Comparison of ENCODE assay signal across 30 mouse cellular contexts in genomic region chr9:22483866-22484561, GRCm38 (mm10). TPM values are rescaled to one million over a fixed set of nuclear protein-coding genes. Genes with fewer than 3 reads are reported as not detected.
DNase-seq lines count a peak whose midpoint lies in the region; ATAC-seq lines count a peak whose summit lies in the region.
"Had no signal": no experiment of that assay in that cellular context is flagged by ENCODE, and none has a peak within 500 bp of the region (broad histone marks: within the 10 kb centered on the region; RNA-seq: fewer than 3 reads in every experiment).

No protein-coding gene starts in this region.

- peak overlapping the region; percentile 38; the same call in 1 of the 2 replicates for H3K27ac ChIP-seq in stomach, embryonic 16.5 days (ENCODE audit: low read length)
- H3K27ac ChIP-seq: embryonic facial prominence, embryonic 15.5 days; forebrain, embryonic 10.5 days; heart, embryonic 13.5 days; hindbrain, embryonic 15.5 days had no signal

- WGBS in stomach, embryonic 16.5 days, result 92% methylated on average over 8 of the region's 8 CpGs

- no peaks in the 10 kb centered on the region for H3K36me3 ChIP-seq in stomach, embryonic 16.5 days (ENCODE audit: control insufficient read depth, insufficient read depth, low read length)
- H3K36me3 ChIP-seq: embryonic facial prominence, embryonic 15.5 days; forebrain, embryonic 10.5 days; heart, embryonic 13.5 days; hindbrain, embryonic 15.5 days had no signal

- intact Hi-C loops in left cerebral cortex, postnatal 36 days (cut with DNase I), result no loop called here
- intact Hi-C loops in left cerebral cortex, postnatal 10 days (cut with DNase I), result no loop called here

- peak; percentile 28 to 38 for DNase-seq in frontal cortex, postnatal 36 days (ENCODE audit: low spot score in 2 of 2)
- no peak for DNase-seq in frontal cortex, postnatal 10 days (ENCODE audit: low spot score in 2 of 2)
- DNase-seq in left cerebral cortex, postnatal 36 days (ENCODE audit: low spot score in 2 of 2), result peak; percentile 25 to 36
- no peak for DNase-seq in left cerebral cortex, postnatal 10 days (ENCODE audit: extremely low spot score in 1 of 2, low spot score in 2 of 2)
- peak; percentile 48 for DNase-seq in 3T3-L1 (ENCODE audit: low read depth, low spot score)
- DNase-seq in ovary, postnatal 14 days (ENCODE audit: low spot score), result no peak
- DNase-seq: adrenal gland, adult 2 months; adrenal gland, postnatal 25 days; cerebellum, adult 11 months; cerebellum, adult 8-10 months; cerebellum, postnatal 14 days; embryo, embryonic 11 days; gastrocnemius, postnatal 36 days; heart, postnatal 36 days had no signal

- H3K9me3 ChIP-seq in stomach, embryonic 16.5 days (replicated peaks; ENCODE audit: control insufficient read depth, low read length), result no peaks in the 10 kb centered on the region
- H3K9me3 ChIP-seq: embryonic facial prominence, embryonic 15.5 days; forebrain, embryonic 10.5 days; heart, embryonic 13.5 days; hindbrain, embryonic 15.5 days had no signal

- no peak overlapping the region for H3K4me3 ChIP-seq in stomach, embryonic 16.5 days (replicated peaks; ENCODE audit: low read length)
- H3K4me3 ChIP-seq: embryonic facial prominence, embryonic 15.5 days; erythroblast, embryonic 14.5 days; forebrain, embryonic 10.5 days; heart, embryonic 13.5 days; hindbrain, embryonic 15.5 days had no signal

- no peaks in the 10 kb centered on the region for H3K27me3 ChIP-seq in stomach, embryonic 16.5 days (ENCODE audit: control insufficient read depth, insufficient read depth, low read length)
- H3K27me3 ChIP-seq: CH12.LX; embryonic facial prominence, embryonic 15.5 days; heart, embryonic 13.5 days; hindbrain, embryonic 15.5 days had no signal

- H3K4me2 ChIP-seq in stomach, embryonic 16.5 days (ENCODE audit: low read depth, low read length), result no peak overlapping the region
- H3K4me2 ChIP-seq: embryonic facial prominence, embryonic 15.5 days; heart, embryonic 13.5 days; hindbrain, embryonic 15.5 days had no signal

- H3K9ac ChIP-seq in stomach, embryonic 16.5 days (ENCODE audit: low read length), result no peak overlapping the region
- H3K9ac ChIP-seq: embryonic facial prominence, embryonic 15.5 days; heart, embryonic 13.5 days; hindbrain, embryonic 15.5 days had no signal

- no peak for ATAC-seq in stomach, embryonic 16.5 days (ENCODE audit: insufficient read depth, low FRiP score)
- no peak for ATAC-seq in megakaryocyte, adult 5-6 weeks (ENCODE audit: poor library complexity, severe bottlenecking)
- ATAC-seq: forebrain, embryonic 14.5 days had no signal

- H3K4me1 ChIP-seq in stomach, embryonic 16.5 days (ENCODE audit: control insufficient read depth, insufficient read depth, low read length), result no peaks in the 10 kb centered on the region
- H3K4me1 ChIP-seq: embryonic facial prominence, embryonic 15.5 days; forebrain, embryonic 10.5 days; heart, embryonic 13.5 days; hindbrain, embryonic 15.5 days had no signal

RNA-seq across cellular contexts. Expression of gene Bbs9, which starts 8.5 kb away (rescaled TPM):
- 10 to 100 TPM; 36.7 to 37.6 TPM for total RNA-seq in left cerebral cortex, postnatal 36 days (2021)
- 10 to 100 TPM; 27.8 to 28.6 TPM for total RNA-seq in left cerebral cortex, postnatal 10 days (2021)
- 11.5 and 12.2 TPM in 2 replicates for polyA plus RNA-seq in stomach, embryonic 16.5 days (2015; fragmentation: Nextera tagmentation; extraction: Ambion mirVana)
- 7.3 and 12.2 TPM in 2 replicates for total RNA-seq in megakaryocyte, adult 5-6 weeks (2015)
- 8.2 and 13.2 TPM in 2 replicates for total RNA-seq in megakaryocyte, adult 5-6 weeks (2017)
- polyA plus RNA-seq: erythroblast, embryonic 14.5 days had no signal

RNA-seq across cellular contexts. Expression of gene Rp9, which starts 14.5 kb away (rescaled TPM):
- 10 to 100 TPM; 43.4 to 43.5 TPM for total RNA-seq in left cerebral cortex, postnatal 36 days (2021)
- 10 to 100 TPM; 41.0 to 44.1 TPM for total RNA-seq in left cerebral cortex, postnatal 10 days (2021)
- polyA plus RNA-seq in stomach, embryonic 16.5 days (2015; fragmentation: Nextera tagmentation; extraction: Ambion mirVana), result 51.8 and 56.8 TPM in 2 replicates
- 107 and 118 TPM in 2 replicates for total RNA-seq in megakaryocyte, adult 5-6 weeks (2015)
- 113 and 155 TPM in 2 replicates for total RNA-seq in megakaryocyte, adult 5-6 weeks (2017)

RNA-seq across cellular contexts. Expression of gene Gm17545, which starts 29.9 kb away (rescaled TPM):
- not detected for total RNA-seq in left cerebral cortex, postnatal 36 days (2021)
- not detected for total RNA-seq in left cerebral cortex, postnatal 10 days (2021)
- not detected in 2 replicates for polyA plus RNA-seq in stomach, embryonic 16.5 days (2015; fragmentation: Nextera tagmentation; extraction: Ambion mirVana)
- total RNA-seq in megakaryocyte, adult 5-6 weeks (2015), result not detected in 2 replicates
- not detected in 2 replicates for total RNA-seq in megakaryocyte, adult 5-6 weeks (2017)
- total RNA-seq: adrenal gland, adult 2 months; adrenal gland, postnatal 25 days; CH12.LX; common myeloid progenitor, adult 5-6 weeks; gastrocnemius, adult 8-10 months; gastrocnemius, postnatal 36 days; heart, postnatal 36 days had no signal
- polyA plus RNA-seq: adrenal gland, adult 2 months; brain, embryonic 14.5 days; embryonic facial prominence, embryonic 11.5 days; embryonic facial prominence, embryonic 15.5 days; erythroblast, embryonic 14.5 days; forebrain, embryonic 10.5 days; forebrain, embryonic 14.5 days; frontal cortex, adult 2 months; heart, embryonic 13.5 days; heart, postnatal 0 days; hindbrain, embryonic 11.5 days; hindbrain, embryonic 15.5 days had no signal

Comparison
In these comparisons a context has a peak if more than half of its experiments do, and no peak if none do; other contexts are left out.
1. DNase-seq: peak in frontal cortex, postnatal 36 days (2 of 2), left cerebral cortex, postnatal 36 days (2 of 2) and 3T3-L1 (single experiment); none in frontal cortex, postnatal 10 days (0 of 2), left cerebral cortex, postnatal 10 days (0 of 2) and ovary, postnatal 14 days (single experiment).